Mouse (Mus musculus): ENCODE data around the gene Lyz2. TPM values are rescaled to one million over a fixed set of nuclear protein-coding genes. Genes with fewer than 3 reads are reported as not detected.
A peak's percentile ranks its signal among the peaks of the same experiment; 100 is the strongest.

The Lyz2 gene
- polyA plus RNA-seq (2016; fragmentation: Nextera tagmentation; extraction: Ambion mirVana), result 115 and 120 TPM in 2 replicates

GRCm38 (mm10) chr10:117282049-117282448 is at the start of gene Lyz2:
Lyz2 (minus strand) TSS chr10:117282321.
- peak within 1 kb of the TSS; percentile 17; the same call in 1 of the 2 replicates for H3K4me3 ChIP-seq
- no peak within 1 kb of the TSS for H3K27ac ChIP-seq
- no peaks in the 10 kb centered on the region for H3K27me3 ChIP-seq (replicated peaks)
- WGBS (ENCODE audit: insufficient replicate concordance), result 15% methylated on average over 4 of the region's 4 CpGs
- no peak for ATAC-seq
- no peak within 1 kb of the TSS for H3K9ac ChIP-seq
- no peaks in the 10 kb centered on the region for H3K9me3 ChIP-seq (replicated peaks)
- H3K4me2 ChIP-seq, result peak within 1 kb of the TSS; percentile 20; the same call in 1 of the 2 replicates
- no peaks in the 10 kb centered on the region for H3K4me1 ChIP-seq
- no peaks in the 10 kb centered on the region for H3K36me3 ChIP-seq

GRCm38 (mm10) chr10:117330521-117330920 is 48.4 kb upstream of the Lyz2 start:
- no peak for ATAC-seq
- Histone ChIP-seq H3K4me2 (no peak overlapping the region), H3K9me3 (replicated peaks) (no peaks in the 10 kb centered on the region), H3K9ac (no peak overlapping the region), H3K4me1 (no peaks in the 10 kb centered on the region), H3K27ac (no peak overlapping the region), H3K27me3 (replicated peaks) (no peaks in the 10 kb centered on the region), H3K36me3 (no peaks in the 10 kb centered on the region), H3K4me3 (no peak overlapping the region)
- 49% methylated on average over 5 of the region's 5 CpGs for WGBS (ENCODE audit: insufficient replicate concordance)

GRCm38 (mm10) chr10:117323782-117324181 is 41.7 kb upstream of the Lyz2 start:
- ATAC-seq, result no peak
- H3K9me3 ChIP-seq (replicated peaks), result no peaks in the 10 kb centered on the region
- H3K4me1 ChIP-seq, result no peaks in the 10 kb centered on the region
- H3K4me2 ChIP-seq, result no peak overlapping the region
- no peak overlapping the region for H3K4me3 ChIP-seq
- 65% methylated on average over 7 of the region's 7 CpGs for WGBS (ENCODE audit: insufficient replicate concordance)
- H3K9ac ChIP-seq, result no peak overlapping the region
- no peak overlapping the region for H3K27ac ChIP-seq
- no peaks in the 10 kb centered on the region for H3K27me3 ChIP-seq (replicated peaks)
- no peaks in the 10 kb centered on the region for H3K36me3 ChIP-seq

- no peak overlapping the region for H3K27ac ChIP-seq
- H3K4me2 ChIP-seq, result no peak overlapping the region
- no peaks in the 10 kb centered on the region for H3K27me3 ChIP-seq (replicated peaks)
- H3K4me3 ChIP-seq, result no peak overlapping the region
- ATAC-seq, result no peak
- H3K9ac ChIP-seq, result no peak overlapping the region
- H3K4me1 ChIP-seq, result no peaks in the 10 kb centered on the region
- 86% methylated on average over 5 of the region's 5 CpGs for WGBS (ENCODE audit: insufficient replicate concordance)
- H3K9me3 ChIP-seq (replicated peaks), result no peaks in the 10 kb centered on the region
- H3K36me3 ChIP-seq, result no peaks in the 10 kb centered on the region
These were observed 40.5 kb upstream of the Lyz2 start for GRCm38 (mm10) chr10:117322630-117323029.

GRCm38 (mm10) chr10:117320571-117320981 is 38.5 kb upstream of the Lyz2 start:
- no peak overlapping the region for H3K9ac ChIP-seq
- H3K27ac ChIP-seq, result no peak overlapping the region
- ATAC-seq, result no peak
- WGBS (ENCODE audit: insufficient replicate concordance), result 76% methylated on average over 3 of the region's 3 CpGs
- no peaks in the 10 kb centered on the region for H3K9me3 ChIP-seq (replicated peaks)
- H3K4me3 ChIP-seq, result no peak overlapping the region
- H3K4me2 ChIP-seq, result no peak overlapping the region
- no peaks in the 10 kb centered on the region for H3K4me1 ChIP-seq
- no peaks in the 10 kb centered on the region for H3K36me3 ChIP-seq
- H3K27me3 ChIP-seq (replicated peaks), result no peaks in the 10 kb centered on the region

GRCm38 (mm10) chr10:117316391-117316790 is 34.3 kb upstream of the Lyz2 start:
- 77% methylated on average over 11 of the region's 11 CpGs for WGBS (ENCODE audit: insufficient replicate concordance)
- ATAC-seq, result no peak
- Histone ChIP-seq H3K4me1 (no peaks in the 10 kb centered on the region), H3K9me3 (replicated peaks) (no peaks in the 10 kb centered on the region), H3K36me3 (no peaks in the 10 kb centered on the region), H3K27ac (no peak overlapping the region), H3K4me3 (no peak overlapping the region), H3K9ac (no peak overlapping the region), H3K4me2 (no peak overlapping the region), H3K27me3 (replicated peaks) (no peaks in the 10 kb centered on the region)

GRCm38 (mm10) chr10:117313133-117313532 is 31.0 kb upstream of the Lyz2 start:
- Histone ChIP-seq H3K9me3 (replicated peaks) (no peaks in the 10 kb centered on the region), H3K4me2 (no peak overlapping the region), H3K9ac (no peak overlapping the region), H3K27ac (no peak overlapping the region), H3K27me3 (replicated peaks) (no peaks in the 10 kb centered on the region), H3K4me1 (no peaks in the 10 kb centered on the region), H3K36me3 (no peaks in the 10 kb centered on the region), H3K4me3 (no peak overlapping the region)
- ATAC-seq, result no peak
- WGBS (ENCODE audit: insufficient replicate concordance), result 67% methylated on average over 2 of the region's 2 CpGs

GRCm38 (mm10) chr10:117312168-117312567 is 30.0 kb upstream of the Lyz2 start:
- Histone ChIP-seq H3K36me3 (no peaks in the 10 kb centered on the region), H3K27me3 (replicated peaks) (no peaks in the 10 kb centered on the region), H3K9ac (no peak overlapping the region), H3K4me2 (no peak overlapping the region), H3K4me3 (no peak overlapping the region), H3K9me3 (replicated peaks) (no peaks in the 10 kb centered on the region), H3K4me1 (no peaks in the 10 kb centered on the region), H3K27ac (no peak overlapping the region)
- 74% methylated on average over 8 of the region's 8 CpGs for WGBS (ENCODE audit: insufficient replicate concordance)
- no peak for ATAC-seq

- Histone ChIP-seq H3K9ac (no peak overlapping the region), H3K4me3 (no peak overlapping the region), H3K27me3 (replicated peaks) (no peaks in the 10 kb centered on the region), H3K27ac (no peak overlapping the region), H3K9me3 (replicated peaks) (no peaks in the 10 kb centered on the region), H3K36me3 (no peaks in the 10 kb centered on the region), H3K4me2 (no peak overlapping the region), H3K4me1 (peaks cover 5% of the 10 kb centered on the region; the same call in 1 of the 2 replicates)
- no peak for ATAC-seq
- WGBS (ENCODE audit: insufficient replicate concordance), result 52% methylated on average over 5 of the region's 5 CpGs
These were observed 22.2 kb upstream of the Lyz2 start for GRCm38 (mm10) chr10:117304371-117304770.

- ATAC-seq, result no peak
- 51% methylated on average over 1 of the region's 1 CpGs for WGBS (ENCODE audit: insufficient replicate concordance)
- no peak overlapping the region for H3K4me2 ChIP-seq
- no peak overlapping the region for H3K4me3 ChIP-seq
- no peaks in the 10 kb centered on the region for H3K36me3 ChIP-seq
- no peaks in the 10 kb centered on the region for H3K27me3 ChIP-seq (replicated peaks)
- H3K9ac ChIP-seq, result no peak overlapping the region
- H3K27ac ChIP-seq, result no peak overlapping the region
- H3K9me3 ChIP-seq (replicated peaks), result no peaks in the 10 kb centered on the region
- peaks cover 5% of the 10 kb centered on the region; the same call in 1 of the 2 replicates for H3K4me1 ChIP-seq
These were observed 19.6 kb upstream of the Lyz2 start for GRCm38 (mm10) chr10:117301688-117302087.

GRCm38 (mm10) chr10:117299901-117300520 is 17.9 kb upstream of the Lyz2 start:
- H3K36me3 ChIP-seq, result no peaks in the 10 kb centered on the region
- no peaks in the 10 kb centered on the region for H3K9me3 ChIP-seq (replicated peaks)
- WGBS (ENCODE audit: insufficient replicate concordance), result 41% methylated on average over 5 of the region's 5 CpGs
- peak; percentile 47; the same call in 1 of the 2 replicates for ATAC-seq
- peaks cover 5% of the 10 kb centered on the region; the same call in 1 of the 2 replicates for H3K4me1 ChIP-seq
- H3K4me3 ChIP-seq, result no peak overlapping the region
- H3K9ac ChIP-seq, result no peak overlapping the region
- H3K4me2 ChIP-seq, result no peak overlapping the region
- H3K27me3 ChIP-seq (replicated peaks), result no peaks in the 10 kb centered on the region
- no peak overlapping the region for H3K27ac ChIP-seq

GRCm38 (mm10) chr10:117299106-117299505 is 17.0 kb upstream of the Lyz2 start:
- Histone ChIP-seq H3K9me3 (replicated peaks) (no peaks in the 10 kb centered on the region), H3K27me3 (replicated peaks) (no peaks in the 10 kb centered on the region), H3K4me1 (peaks cover 5% of the 10 kb centered on the region; the same call in 1 of the 2 replicates), H3K36me3 (no peaks in the 10 kb centered on the region), H3K27ac (no peak overlapping the region), H3K4me3 (no peak overlapping the region), H3K9ac (no peak overlapping the region), H3K4me2 (no peak overlapping the region)
- 66% methylated on average over 4 of the region's 4 CpGs for WGBS (ENCODE audit: insufficient replicate concordance)
- no peak for ATAC-seq

GRCm38 (mm10) chr10:117298336-117298735 is 16.2 kb upstream of the Lyz2 start:
- WGBS (ENCODE audit: insufficient replicate concordance), result 68% methylated on average over 6 of the region's 6 CpGs
- no peaks in the 10 kb centered on the region for H3K27me3 ChIP-seq (replicated peaks)
- H3K4me3 ChIP-seq, result no peak overlapping the region
- no peak overlapping the region for H3K4me2 ChIP-seq
- no peak overlapping the region for H3K27ac ChIP-seq
- H3K36me3 ChIP-seq, result no peaks in the 10 kb centered on the region
- no peak overlapping the region for H3K9ac ChIP-seq
- no peaks in the 10 kb centered on the region for H3K9me3 ChIP-seq (replicated peaks)
- H3K4me1 ChIP-seq, result peaks cover 5% of the 10 kb centered on the region; the same call in 1 of the 2 replicates
- ATAC-seq, result no peak
